Mouse (Mus musculus) thymus, adult 2 months (tissue): Measurements from ENCODE around the gene Btbd9.

Experiments used
- CTCF ChIP-seq: fragments of 200-500 bp; IDR thresholded peaks from 2 replicates; pipeline ENCODE4 v1.5.1; 2012; ENCODE audit warnings: mild to moderate bottlenecking, control low read depth, low read length, moderate library complexity, borderline replicate concordance; ENCODE audit not compliant: control insufficient read depth, poor library complexity, insufficient read depth; ENCODE audit errors: extremely low read depth
- POLR2A ChIP-seq: fragments of 200-500 bp; IDR thresholded peaks from 2 replicates; pipeline ENCODE4 v1.6.1; 2012; ENCODE audit warnings: mild to moderate bottlenecking, low read length, control low read depth, moderate library complexity; ENCODE audit not compliant: control insufficient read depth, poor library complexity, insufficient read depth; ENCODE audit errors: extremely low read depth

- TF ChIP-seq CTCF (no peak), POLR2A (no peak)
Observed at GRCm38 (mm10) chr17:30395261-30395660, 181.0 kb downstream of the Btbd9 start.
